Mouse (Mus musculus): ENCODE data around the gene Gm3336. TPM values are rescaled to one million over a fixed set of nuclear protein-coding genes. Genes with fewer than 3 reads are reported as not detected.

Gene Gm3336
- polyA plus RNA-seq, 1 experiment: 0.92 TPM

DNA sequence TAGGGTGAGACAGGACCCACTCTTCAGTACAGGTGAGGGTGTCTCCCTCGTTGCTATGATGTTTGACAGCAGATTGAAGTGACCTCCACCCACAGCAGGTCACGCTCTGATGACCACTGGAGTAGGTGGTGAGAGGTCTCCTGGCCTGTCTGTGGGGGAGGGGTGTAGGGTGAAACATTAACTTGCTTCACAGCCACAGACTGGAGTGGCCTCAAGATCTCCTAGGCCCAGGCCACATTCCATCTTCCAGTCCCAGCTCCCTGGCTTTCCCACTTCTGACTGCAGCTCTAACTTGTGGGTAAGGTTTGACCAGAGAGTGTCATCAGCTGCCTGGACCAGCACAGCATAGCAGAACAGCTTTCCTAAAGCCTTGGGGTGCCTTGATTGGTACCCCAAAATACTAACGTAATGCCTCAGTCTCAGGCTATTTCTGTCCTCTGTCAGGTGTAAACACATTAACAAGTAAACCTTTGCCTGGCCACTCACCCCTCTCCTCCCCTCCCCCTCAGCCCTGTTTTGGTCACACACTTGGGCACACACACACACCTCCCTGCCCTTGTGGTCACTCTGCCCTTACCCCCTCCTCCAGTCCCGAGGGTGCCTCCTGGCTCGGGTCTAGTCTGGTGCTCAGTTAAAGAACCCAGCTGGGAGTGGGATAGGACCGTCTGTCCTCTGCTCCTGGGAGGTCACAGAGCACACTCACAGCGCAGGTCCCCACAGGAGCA is 5.3 kb downstream of the Gm3336 start, which contains the start of gene Pde4c:
Pde4c (plus strand) TSS at position 235 of the 725 bp plus-strand sequence.
- Histone ChIP-seq H3K4me1 (ENCODE audit: control insufficient read depth, insufficient read depth, insufficient read length) (peaks cover under 1% of the 10 kb centered on the region; the same call in 1 of the 2 replicates), H3K27me3 (ENCODE audit: control insufficient read depth, insufficient read depth, low read length) (no peaks in the 10 kb centered on the region), H3K27ac (ENCODE audit: insufficient read depth, low read length) (no peak within 1 kb of the TSS), H3K36me3 (ENCODE audit: control insufficient read depth, insufficient read depth, low read length) (no peaks in the 10 kb centered on the region), H3K4me3 (ENCODE audit: extremely low read depth, insufficient read depth, insufficient read length) (no peak within 1 kb of the TSS)
- TF ChIP-seq CTCF (IDR thresholded peaks at IDR 0.05; ENCODE audit: extremely low read depth, insufficient read depth, insufficient read length, insufficient replicate concordance): no peak
- TF ChIP-seq POLR2A (IDR thresholded peaks at IDR 0.05; ENCODE audit: low read depth, low read length): no peak
- WGBS: 71% methylated on average over 7 of the region's 7 CpGs
- no peak for DNase-seq (ENCODE audit: low read depth in 1 of 2, low spot score in 2 of 2)

DNA sequence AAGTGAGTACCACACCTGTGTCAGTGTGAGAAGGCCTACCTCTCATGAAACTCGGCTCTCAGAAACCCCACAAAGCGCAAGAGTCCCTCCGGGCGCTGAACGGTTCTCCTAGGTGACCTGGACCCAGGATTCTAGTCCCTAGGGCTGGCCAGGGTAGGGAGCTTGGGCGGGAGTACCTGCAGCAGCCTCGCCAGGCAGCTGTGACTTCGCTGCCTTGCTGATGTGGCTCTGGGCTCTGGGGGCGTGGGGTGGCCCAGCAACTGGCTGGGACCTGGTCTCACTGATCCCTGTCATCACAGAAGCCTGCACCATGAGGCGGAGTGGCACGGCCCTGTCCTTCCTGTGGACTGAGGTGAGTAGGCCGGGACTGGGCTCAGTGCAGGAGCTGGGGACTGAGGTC is 5.9 kb downstream of the Gm3336 start:
- TF ChIP-seq CTCF (IDR thresholded peaks at IDR 0.05; ENCODE audit: extremely low read depth, insufficient read depth, insufficient read length, insufficient replicate concordance) (no peak), POLR2A (IDR thresholded peaks at IDR 0.05; ENCODE audit: low read depth, low read length) (no peak)
- Histone ChIP-seq H3K27me3 (ENCODE audit: control insufficient read depth, insufficient read depth, low read length) (no peaks in the 10 kb centered on the region), H3K4me1 (ENCODE audit: control insufficient read depth, insufficient read depth, insufficient read length) (no peaks in the 10 kb centered on the region; the same call in 1 of the 2 replicates), H3K36me3 (ENCODE audit: control insufficient read depth, insufficient read depth, low read length) (no peaks in the 10 kb centered on the region), H3K27ac (ENCODE audit: insufficient read depth, low read length) (no peak overlapping the region), H3K4me3 (ENCODE audit: extremely low read depth, insufficient read depth, insufficient read length) (no peak overlapping the region)
- DNase-seq (ENCODE audit: low read depth in 1 of 2, low spot score in 2 of 2): no peak
- 89% methylated on average over 12 of the region's 12 CpGs for WGBS

DNA sequence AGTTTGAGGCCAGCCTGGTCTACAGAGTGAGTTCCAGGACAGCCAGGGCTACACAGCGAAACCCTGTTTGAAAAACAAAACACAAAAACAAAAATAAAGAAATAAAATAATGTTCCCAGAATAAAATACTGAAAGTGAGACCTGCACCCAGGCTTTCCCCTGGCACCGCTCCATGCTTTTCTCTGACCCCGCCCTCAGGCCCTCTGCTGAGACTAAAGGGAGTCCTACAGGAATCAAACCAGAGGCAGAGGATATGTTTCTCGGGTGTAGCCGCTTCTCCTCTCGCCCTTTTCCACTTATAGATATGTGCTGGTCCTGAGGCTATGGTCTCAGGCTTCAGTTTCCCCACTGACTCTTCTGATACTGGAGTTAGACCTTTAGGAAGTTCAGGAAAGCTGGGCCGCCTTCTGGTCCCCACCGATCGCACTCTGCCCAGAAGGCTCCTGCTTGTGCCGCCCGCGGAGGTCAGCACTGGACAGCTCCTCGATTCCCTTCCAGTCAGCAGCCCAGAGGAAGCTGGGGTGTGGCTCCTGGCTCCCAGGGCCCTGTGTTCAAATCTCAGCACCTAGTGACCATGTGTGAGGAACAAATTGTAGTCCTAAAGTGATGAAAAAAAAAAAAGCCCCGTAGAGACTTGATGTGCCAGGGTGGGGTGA is 7.6 kb downstream of the Gm3336 start:
- no peak for DNase-seq (ENCODE audit: low read depth in 1 of 2, low spot score in 2 of 2)
- Histone ChIP-seq H3K36me3 (ENCODE audit: control insufficient read depth, insufficient read depth, low read length) (no peaks in the 10 kb centered on the region), H3K4me3 (ENCODE audit: extremely low read depth, insufficient read depth, insufficient read length) (no peak overlapping the region), H3K4me1 (ENCODE audit: control insufficient read depth, insufficient read depth, insufficient read length) (peaks cover 12% of the 10 kb centered on the region; the same call in 1 of the 2 replicates), H3K27me3 (ENCODE audit: control insufficient read depth, insufficient read depth, low read length) (no peaks in the 10 kb centered on the region), H3K27ac (ENCODE audit: insufficient read depth, low read length) (no peak overlapping the region)
- TF ChIP-seq CTCF (IDR thresholded peaks at IDR 0.05; ENCODE audit: extremely low read depth, insufficient read depth, insufficient read length, insufficient replicate concordance): no peak
- TF ChIP-seq POLR2A (IDR thresholded peaks at IDR 0.05; ENCODE audit: low read depth, low read length): no peak
- 42% methylated on average over 14 of the region's 14 CpGs for WGBS

DNA sequence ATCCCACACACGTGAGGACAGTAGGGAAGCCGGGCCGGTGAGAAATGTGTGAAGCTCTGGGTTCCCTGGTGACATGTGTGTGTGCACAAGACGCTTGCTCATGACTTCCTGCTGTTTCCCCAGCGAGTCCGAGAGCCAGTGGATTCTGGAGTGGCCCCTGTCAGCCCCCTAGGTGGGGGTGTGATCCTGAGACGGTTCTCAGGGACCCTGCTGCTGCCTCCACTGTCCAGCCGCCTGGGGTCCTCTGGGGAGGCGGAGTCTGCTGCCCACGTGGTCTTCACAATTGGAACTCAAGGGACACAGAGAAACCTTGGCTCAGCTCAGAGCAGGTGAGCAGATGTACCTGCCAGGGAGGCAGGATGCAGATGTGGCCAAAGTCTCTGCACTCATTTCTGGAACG is 8.4 kb downstream of the Gm3336 start:
- DNase-seq (ENCODE audit: low read depth in 1 of 2, low spot score in 2 of 2): no peak
- Histone ChIP-seq H3K4me3 (ENCODE audit: extremely low read depth, insufficient read depth, insufficient read length) (no peak overlapping the region), H3K4me1 (ENCODE audit: control insufficient read depth, insufficient read depth, insufficient read length) (peaks cover 12% of the 10 kb centered on the region; the same call in 1 of the 2 replicates), H3K27me3 (ENCODE audit: control insufficient read depth, insufficient read depth, low read length) (no peaks in the 10 kb centered on the region), H3K36me3 (ENCODE audit: control insufficient read depth, insufficient read depth, low read length) (no peaks in the 10 kb centered on the region), H3K27ac (ENCODE audit: insufficient read depth, low read length) (no peak overlapping the region)
- no peak for TF ChIP-seq CTCF (IDR thresholded peaks at IDR 0.05; ENCODE audit: extremely low read depth, insufficient read depth, insufficient read length, insufficient replicate concordance)
- TF ChIP-seq POLR2A (IDR thresholded peaks at IDR 0.05; ENCODE audit: low read depth, low read length): no peak
- 39% methylated on average over 11 of the region's 11 CpGs for WGBS

DNA sequence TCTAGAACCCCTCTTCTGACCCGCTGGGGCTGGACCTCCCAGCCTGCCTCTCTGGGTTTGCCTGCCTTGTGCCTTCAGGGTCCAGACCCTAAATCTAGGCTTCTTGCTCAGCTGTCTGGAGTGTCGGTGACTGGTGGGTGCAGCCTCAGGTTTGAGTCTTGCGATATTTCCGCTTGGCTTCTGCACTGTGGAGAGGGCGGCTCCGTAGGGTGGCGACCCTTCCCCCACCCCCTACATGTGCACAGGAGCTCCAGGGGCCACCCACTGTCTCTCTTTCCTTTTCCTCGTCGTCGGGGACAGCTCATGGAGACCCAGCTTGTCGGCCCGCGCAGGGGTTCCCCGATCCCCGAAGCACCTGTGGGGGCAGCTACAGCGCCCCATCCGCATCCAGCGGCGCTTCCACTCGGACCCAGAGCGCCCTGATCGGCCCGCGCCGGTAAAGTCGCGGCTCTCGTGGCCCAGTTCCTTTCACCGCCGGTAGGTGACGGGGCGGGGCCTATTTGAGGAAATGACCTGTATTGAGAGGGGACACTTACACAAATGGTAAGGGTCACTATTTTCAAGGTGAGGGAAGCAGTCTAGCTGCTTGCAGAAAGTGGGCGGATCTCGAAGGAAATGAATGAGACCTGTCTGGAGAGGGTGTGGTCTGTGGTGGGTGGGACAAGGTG is 11.6 kb downstream of the Gm3336 start:
- Histone ChIP-seq H3K27me3 (ENCODE audit: control insufficient read depth, insufficient read depth, low read length) (no peaks in the 10 kb centered on the region), H3K27ac (ENCODE audit: insufficient read depth, low read length) (peak overlapping the region; percentile 19; the same call in 1 of the 2 replicates), H3K4me3 (ENCODE audit: extremely low read depth, insufficient read depth, insufficient read length) (peak overlapping the region; percentile 47; the same call in 1 of the 2 replicates), H3K36me3 (ENCODE audit: control insufficient read depth, insufficient read depth, low read length) (no peaks in the 10 kb centered on the region), H3K4me1 (ENCODE audit: control insufficient read depth, insufficient read depth, insufficient read length) (peaks cover 12% of the 10 kb centered on the region; the same call in 1 of the 2 replicates)
- TF ChIP-seq POLR2A (IDR thresholded peaks at IDR 0.05; ENCODE audit: low read depth, low read length): no peak
- peak; percentile 31; the same call in 1 of the 2 replicates for TF ChIP-seq CTCF (IDR thresholded peaks at IDR 0.05; ENCODE audit: extremely low read depth, insufficient read depth, insufficient read length, insufficient replicate concordance)
- DNase-seq (ENCODE audit: low read depth in 1 of 2, low spot score in 2 of 2): peak; percentile 45 to 73
- WGBS: 2% methylated on average over 34 of the region's 34 CpGs

DNA sequence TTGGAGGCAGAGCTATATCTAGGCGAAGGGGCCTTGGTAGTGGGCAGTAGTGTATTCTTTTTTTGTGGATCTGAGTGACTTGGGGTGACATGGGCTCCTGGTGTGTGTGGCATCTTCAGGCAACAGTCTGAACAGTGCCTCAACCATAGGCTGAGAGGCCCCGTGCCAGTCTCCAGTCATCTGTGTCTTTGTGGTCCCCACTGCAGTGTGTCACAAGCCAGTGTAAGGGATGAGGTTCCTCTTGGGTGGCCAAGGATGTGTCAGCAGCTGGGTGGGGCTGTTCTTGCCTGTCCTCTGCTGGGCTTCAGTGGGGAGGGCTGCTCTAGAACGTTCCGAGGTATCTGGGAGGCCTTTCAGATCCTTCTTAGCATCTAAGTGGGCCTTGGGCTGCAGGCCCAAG is 12.6 kb downstream of the Gm3336 start:
- H3K4me3 ChIP-seq (ENCODE audit: extremely low read depth, insufficient read depth, insufficient read length): no peak overlapping the region
- peaks cover 12% of the 10 kb centered on the region; the same call in 1 of the 2 replicates for H3K4me1 ChIP-seq (ENCODE audit: control insufficient read depth, insufficient read depth, insufficient read length)
- H3K27me3 ChIP-seq (ENCODE audit: control insufficient read depth, insufficient read depth, low read length): no peaks in the 10 kb centered on the region
- H3K36me3 ChIP-seq (ENCODE audit: control insufficient read depth, insufficient read depth, low read length): no peaks in the 10 kb centered on the region
- DNase-seq (ENCODE audit: low read depth in 1 of 2, low spot score in 2 of 2): peak; percentile 55 to 59
- H3K27ac ChIP-seq (ENCODE audit: insufficient read depth, low read length): peak overlapping the region; percentile 69
- 42% methylated on average over 4 of the region's 4 CpGs for WGBS
- TF ChIP-seq POLR2A (IDR thresholded peaks at IDR 0.05; ENCODE audit: low read depth, low read length) (no peak), CTCF (IDR thresholded peaks at IDR 0.05; ENCODE audit: extremely low read depth, insufficient read depth, insufficient read length, insufficient replicate concordance) (no peak)
